Mouse (Mus musculus) c-Kit-positive CD71-positive TER-119-negative erythroid progenitor cells, embryonic 14.5 days (primary cell): ENCODE measurements around the gene Cfdp1.

Experiments
- DNase-seq: peaks from one replicate; pipeline ENCODE4 v3.0.0-alpha.2; 2013; ENCODE audit warnings: low read depth

Cfdp1 gene

GRCm38 (mm10) chr8:111793324-111793917 is 60.7 kb downstream of the Cfdp1 start:
- DNase-seq, result no peak

- no peak for DNase-seq
Measured at GRCm38 (mm10) chr8:111789639-111790038, 64.5 kb downstream of the Cfdp1 start.

GRCm38 (mm10) chr8:111789200-111789599 is 64.9 kb downstream of the Cfdp1 start:
- DNase-seq, result no peak

- DNase-seq, result no peak
Measured at GRCm38 (mm10) chr8:111788497-111788896, 65.6 kb downstream of the Cfdp1 start.

- no peak for DNase-seq
Measured at GRCm38 (mm10) chr8:111788085-111788484, 66.0 kb downstream of the Cfdp1 start.

- no peak for DNase-seq
Measured at GRCm38 (mm10) chr8:111787683-111788082, 66.4 kb downstream of the Cfdp1 start.

- no peak for DNase-seq
Measured at GRCm38 (mm10) chr8:111786701-111787588, 67.1 kb downstream of the Cfdp1 start.

GRCm38 (mm10) chr8:111786116-111786515 is 68.0 kb downstream of the Cfdp1 start:
- no peak for DNase-seq

GRCm38 (mm10) chr8:111782671-111783394 is 71.3 kb downstream of the Cfdp1 start:
- no peak for DNase-seq

- no peak for DNase-seq
Measured at GRCm38 (mm10) chr8:111782161-111782560, 71.9 kb downstream of the Cfdp1 start.

GRCm38 (mm10) chr8:111780697-111781424 is 73.2 kb downstream of the Cfdp1 start:
- DNase-seq, result no peak

- DNase-seq, result no peak
Measured at GRCm38 (mm10) chr8:111779690-111780089, 74.4 kb downstream of the Cfdp1 start.

- no peak for DNase-seq
Measured at GRCm38 (mm10) chr8:111778801-111779200, 75.3 kb downstream of the Cfdp1 start.

- DNase-seq, result no peak
Measured at GRCm38 (mm10) chr8:111776492-111776891, 77.6 kb downstream of the Cfdp1 start.

- DNase-seq, result no peak
Measured at GRCm38 (mm10) chr8:111775766-111776165, 78.3 kb downstream of the Cfdp1 start.

GRCm38 (mm10) chr8:111773476-111773875 is 80.6 kb downstream of the Cfdp1 start:
- DNase-seq, result no peak

GRCm38 (mm10) chr8:111773057-111773456 is 81.0 kb downstream of the Cfdp1 start:
- DNase-seq, result no peak

GRCm38 (mm10) chr8:111772083-111772482 is 82.0 kb downstream of the Cfdp1 start:
- DNase-seq, result no peak

GRCm38 (mm10) chr8:111771625-111772020 is 82.5 kb downstream of the Cfdp1 start:
- DNase-seq, result no peak

- DNase-seq, result no peak
Measured at GRCm38 (mm10) chr8:111770958-111771624, 83.0 kb downstream of the Cfdp1 start.

- DNase-seq, result no peak
Measured at GRCm38 (mm10) chr8:111769764-111770428, 84.2 kb downstream of the Cfdp1 start.
